ENCODE assay signal across 34 mouse cellular contexts in genomic region chr13:64424347-64424746, GRCm38 (mm10).
"Had no signal": no experiment of that assay in that cellular context is flagged by ENCODE, and none has a peak within 500 bp of the region (broad histone marks: within the 10 kb centered on the region; RNA-seq: fewer than 3 reads in every experiment).

No protein-coding gene starts in this region.

- H3K9ac ChIP-seq: heart, embryonic 12.5 days; heart, embryonic 13.5 days; heart, embryonic 15.5 days; hindbrain, embryonic 12.5 days; hindbrain, embryonic 13.5 days; hindbrain, embryonic 14.5 days; hindbrain, embryonic 15.5 days; intestine, embryonic 15.5 days; kidney, embryonic 15.5 days had no signal

- DNase-seq: heart, postnatal 10 days; heart, postnatal 14 days; heart, postnatal 36 days; heart, postnatal 4 days; kidney, adult 11 months; kidney, adult 18-20 months; kidney, adult 2 months; kidney, adult 8-10 months; kidney, adult 9 months; kidney, postnatal 10 days; kidney, postnatal 14 days; kidney, postnatal 25 days; kidney, postnatal 36 days; kidney, postnatal 4 days; layer of hippocampus, adult 9-11 months; layer of hippocampus, postnatal 36 days had no signal

- H3K4me1 ChIP-seq: hindbrain, embryonic 10.5 days; hindbrain, embryonic 12.5 days; hindbrain, embryonic 13.5 days; hindbrain, embryonic 15.5 days had no signal

- H3K27me3 ChIP-seq: heart, embryonic 12.5 days; heart, embryonic 13.5 days; heart, embryonic 15.5 days; hindbrain, embryonic 12.5 days; hindbrain, embryonic 13.5 days; hindbrain, embryonic 15.5 days; intestine, embryonic 15.5 days; kidney, embryonic 15.5 days had no signal

- H3K27ac ChIP-seq: heart, embryonic 10.5 days; heart, embryonic 13.5 days; heart, embryonic 15.5 days; hindbrain, embryonic 10.5 days; hindbrain, embryonic 12.5 days; hindbrain, embryonic 13.5 days; hindbrain, embryonic 14.5 days; hindbrain, embryonic 15.5 days; hindbrain, postnatal 0 days; intestine, embryonic 15.5 days; kidney, embryonic 15.5 days; kidney, postnatal 0 days; layer of hippocampus, adult 2 months had no signal

- ATAC-seq: hindbrain, embryonic 16.5 days; hindbrain, postnatal 0 days; inflammation-experienced regulatory T-cells, adult 6 months; intestine, embryonic 15.5 days; intestine, embryonic 16.5 days; intestine, postnatal 0 days had no signal

- H3K4me3 ChIP-seq: heart, embryonic 10.5 days; heart, embryonic 12.5 days; heart, embryonic 13.5 days; heart, embryonic 15.5 days; hindbrain, embryonic 10.5 days; hindbrain, embryonic 12.5 days; hindbrain, embryonic 13.5 days; hindbrain, embryonic 15.5 days; intestine, embryonic 15.5 days; kidney, embryonic 15.5 days; layer of hippocampus, adult 2 months had no signal

- H3K36me3 ChIP-seq: heart, embryonic 10.5 days; heart, embryonic 12.5 days; heart, embryonic 13.5 days; heart, embryonic 15.5 days; hindbrain, embryonic 10.5 days; hindbrain, embryonic 12.5 days; hindbrain, embryonic 13.5 days; hindbrain, embryonic 15.5 days; intestine, embryonic 15.5 days; kidney, embryonic 15.5 days had no signal
